Mouse (Mus musculus) midbrain, embryonic 12.5 days (tissue): Measurements from ENCODE around the gene Dqx1. TPM values are rescaled to one million over a fixed set of nuclear protein-coding genes. Genes with fewer than 3 reads are reported as not detected.

ENCODE experiments used
- ATAC-seq: fragments of 200-750 bp; cut with Nextera tagmentation; 2 replicates; pipeline ENCODE4 v1.8.0; 2017; ENCODE audit warnings: low read depth, moderate TSS enrichment, moderate library complexity; ENCODE audit not compliant: low FRiP score
- H3K27ac ChIP-seq: fragments of 300-500 bp; sonication (generic); replicated peaks from 2 replicates; pipeline ENCODE4 v1.5.1; 2016; ENCODE audit warnings: mild to moderate bottlenecking
- H3K27me3 ChIP-seq: fragments of 300-500 bp; sonication (generic); 2 replicates; pipeline ENCODE4 v1.6.1; 2016; ENCODE audit warnings: mild to moderate bottlenecking
- H3K36me3 ChIP-seq: fragments of 300-500 bp; sonication (generic); 2 replicates; pipeline ENCODE4 v1.6.1; 2016
- H3K4me1 ChIP-seq: fragments of 300-500 bp; sonication (generic); 2 replicates; pipeline ENCODE4 v1.6.1; 2016
- H3K4me2 ChIP-seq: fragments of 300-500 bp; sonication (generic); replicated peaks from 2 replicates; pipeline ENCODE4 v1.6.1; 2016; ENCODE audit warnings: mild to moderate bottlenecking, moderate library complexity
- H3K4me3 ChIP-seq: fragments of 300-500 bp; sonication (generic); 2 replicates; pipeline ENCODE4 v1.5.1; 2016; ENCODE audit warnings: mild to moderate bottlenecking
- H3K9ac ChIP-seq: fragments of 300-500 bp; sonication (generic); replicated peaks from 2 replicates; pipeline ENCODE4 v1.6.1; 2016; ENCODE audit warnings: mild to moderate bottlenecking, moderate library complexity
- H3K9me3 ChIP-seq: fragments of 300-500 bp; sonication (generic); 2 replicates; pipeline ENCODE4 v1.6.1; 2016; ENCODE audit warnings: mild to moderate bottlenecking
- WGBS: fragments of 180-500 bp; shearing (Covaris S2); methylation state at CpG from one replicate; pipeline ENCODE4 v1.1.7; 2016; 5-methylcytosine and 5-hydroxymethylcytosine counted together
- polyA plus RNA-seq: library from polyadenylated mRNA; unstranded; fragments of >200 nt; fragmentation: Nextera tagmentation; extraction: Ambion mirVana; gene quantifications from 2 replicates; pipeline ENCODE4 v1.2.1, GENCODE M21; 2016

The Dqx1 gene
- polyA plus RNA-seq, 1 experiment from 2014 or later, result 1.1 TPM

DNA sequence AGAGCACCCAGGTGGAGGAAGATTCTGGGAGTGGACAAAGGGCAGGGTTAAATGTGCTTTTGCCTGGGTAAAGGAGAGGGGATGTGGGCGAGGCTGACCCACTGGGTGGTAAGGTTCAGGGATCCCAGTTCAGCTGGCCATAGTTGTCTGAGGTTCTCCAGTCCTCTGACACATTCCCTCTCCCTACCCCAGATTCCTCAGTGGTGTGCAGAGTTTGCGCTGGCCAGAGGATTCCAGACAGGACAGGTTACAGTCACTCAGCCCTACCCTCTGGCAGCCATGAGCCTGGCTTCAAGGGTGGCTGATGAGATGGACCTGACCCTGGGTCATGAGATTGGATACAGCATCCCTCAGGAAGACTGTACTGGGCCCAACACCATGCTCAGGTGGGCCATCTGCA, 1.1 kb downstream of the Dqx1 start:
- Histone ChIP-seq H3K4me1 (peaks cover 11% of the 10 kb centered on the region), H3K9me3 (no peaks in the 10 kb centered on the region), H3K27ac (no peak overlapping the region), H3K27me3 (peaks cover 43% of the 10 kb centered on the region), H3K9ac (0 out of 2 replicates have a peak overlapping the region, but pooled peaks have one; percentile 31), H3K4me2 (no peak overlapping the region), H3K36me3 (peaks cover 19% of the 10 kb centered on the region), H3K4me3 (no peak overlapping the region)
- WGBS, result 64% methylated on average over 2 of the region's 2 CpGs
- ATAC-seq, result no peak

DNA sequence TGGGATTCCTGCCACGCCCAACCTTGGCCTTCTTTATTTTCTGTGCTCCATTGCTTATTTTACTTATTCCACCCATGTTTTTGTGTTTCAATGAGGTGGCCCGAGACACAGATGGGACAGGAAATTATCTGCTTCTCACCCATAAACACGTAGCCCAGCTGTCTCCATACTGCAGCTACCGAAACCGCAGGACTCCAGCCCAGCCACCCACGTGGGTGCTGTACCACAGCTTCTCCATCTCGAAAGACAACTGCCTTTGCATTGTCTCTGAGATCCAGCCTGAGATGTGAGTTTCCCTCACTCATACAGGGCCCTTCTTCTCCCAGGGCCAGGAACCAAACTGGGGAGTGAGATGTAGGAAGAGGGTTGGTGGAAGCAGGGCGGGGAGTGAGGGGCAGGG, 8.4 kb downstream of the Dqx1 start:
- no peak for ATAC-seq
- H3K27me3 ChIP-seq, result peaks cover 100% of the 10 kb centered on the region
- no peak overlapping the region for H3K4me3 ChIP-seq
- H3K27ac ChIP-seq, result no peak overlapping the region
- no peaks in the 10 kb centered on the region for H3K9me3 ChIP-seq
- H3K36me3 ChIP-seq, result no peaks in the 10 kb centered on the region
- no peak overlapping the region for H3K9ac ChIP-seq
- no peak overlapping the region for H3K4me2 ChIP-seq
- WGBS, result 36% methylated on average over 8 of the region's 8 CpGs
- peaks cover 16% of the 10 kb centered on the region for H3K4me1 ChIP-seq

DNA sequence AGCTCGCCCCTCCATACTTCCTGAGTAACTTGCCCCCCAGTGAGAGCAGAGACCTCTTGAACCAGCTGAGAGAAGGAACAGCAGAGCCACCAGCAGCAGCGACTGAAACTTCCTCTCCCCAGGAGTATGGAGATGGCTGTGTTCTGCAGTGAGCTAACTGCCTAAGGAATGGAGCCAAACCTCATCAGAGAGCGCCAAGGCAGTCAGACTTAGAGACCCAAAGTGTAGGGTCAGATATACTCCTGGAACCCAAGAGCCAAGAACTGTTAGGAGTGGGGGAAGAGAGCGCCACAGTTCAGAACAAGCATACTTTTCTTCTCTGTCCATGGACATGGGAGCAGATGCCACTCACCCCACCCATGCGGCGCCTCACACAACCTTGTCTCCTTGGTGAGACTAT, 8.8 kb downstream of the Dqx1 start:
- Histone ChIP-seq H3K27me3 (peaks cover 100% of the 10 kb centered on the region), H3K4me2 (no peak overlapping the region), H3K4me3 (no peak overlapping the region), H3K27ac (no peak overlapping the region), H3K9me3 (no peaks in the 10 kb centered on the region), H3K36me3 (no peaks in the 10 kb centered on the region), H3K9ac (no peak overlapping the region), H3K4me1 (peaks cover 20% of the 10 kb centered on the region)
- 19% methylated on average over 6 of the region's 6 CpGs for WGBS
- ATAC-seq, result no peak

GRCm38 (mm10) chr6:83068221-83068620, 10.6 kb downstream of the Dqx1 start:
- Histone ChIP-seq H3K9ac (no peak overlapping the region), H3K4me1 (peaks cover 23% of the 10 kb centered on the region), H3K4me3 (no peak overlapping the region), H3K27ac (no peak overlapping the region), H3K4me2 (no peak overlapping the region), H3K36me3 (no peaks in the 10 kb centered on the region), H3K27me3 (peaks cover 100% of the 10 kb centered on the region), H3K9me3 (no peaks in the 10 kb centered on the region)
- under 1% methylated on average over 8 of the region's 8 CpGs for WGBS
- ATAC-seq, result no peak

DNA sequence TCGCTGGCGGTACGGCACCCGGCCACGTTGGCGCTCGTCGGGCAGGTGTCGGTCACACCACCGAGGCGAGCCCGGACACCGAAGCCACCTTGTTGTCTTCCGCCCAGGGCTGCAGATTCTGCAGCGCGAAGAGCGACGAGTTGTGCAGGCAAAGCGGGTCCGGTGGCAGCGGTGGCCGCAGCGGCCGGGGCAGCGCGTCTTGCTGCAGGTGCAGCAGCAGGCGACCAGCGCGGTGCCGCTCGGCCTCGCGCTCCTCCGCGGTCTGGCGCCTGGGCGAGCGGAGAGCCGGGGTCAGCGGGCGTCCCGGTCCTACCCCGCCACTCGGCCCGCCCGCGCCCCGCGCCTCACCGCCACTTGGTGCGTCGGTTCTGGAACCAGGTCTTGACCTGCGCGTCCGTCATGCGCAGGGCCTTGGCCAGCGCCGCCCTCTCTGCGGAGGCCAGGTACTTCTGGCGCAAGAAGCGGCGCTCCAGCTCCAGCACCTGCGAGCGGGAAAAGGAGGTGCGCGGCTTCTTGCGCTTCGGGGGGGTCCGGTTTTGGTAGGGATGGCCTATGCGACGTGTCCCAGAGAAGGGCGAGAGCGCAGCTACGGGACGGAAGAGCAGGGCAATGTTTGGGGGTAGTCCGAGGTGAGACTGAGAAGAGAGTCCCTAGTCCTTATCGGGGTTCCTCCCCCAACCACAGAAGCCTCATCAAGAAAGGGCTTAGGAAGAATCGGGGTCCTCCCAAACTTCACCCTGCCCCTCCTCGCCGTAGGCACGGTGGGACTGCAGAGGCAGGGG, 11.3 kb downstream of the Dqx1 start:
- Histone ChIP-seq H3K9ac (no peak overlapping the region), H3K27ac (no peak overlapping the region), H3K4me3 (peak overlapping the region; percentile 22), H3K4me1 (peaks cover 23% of the 10 kb centered on the region), H3K9me3 (no peaks in the 10 kb centered on the region), H3K4me2 (peak overlapping the region; percentile 25), H3K27me3 (peaks cover 100% of the 10 kb centered on the region), H3K36me3 (no peaks in the 10 kb centered on the region)
- no peak for ATAC-seq
- under 1% methylated on average over 80 of the region's 81 CpGs for WGBS

DNA sequence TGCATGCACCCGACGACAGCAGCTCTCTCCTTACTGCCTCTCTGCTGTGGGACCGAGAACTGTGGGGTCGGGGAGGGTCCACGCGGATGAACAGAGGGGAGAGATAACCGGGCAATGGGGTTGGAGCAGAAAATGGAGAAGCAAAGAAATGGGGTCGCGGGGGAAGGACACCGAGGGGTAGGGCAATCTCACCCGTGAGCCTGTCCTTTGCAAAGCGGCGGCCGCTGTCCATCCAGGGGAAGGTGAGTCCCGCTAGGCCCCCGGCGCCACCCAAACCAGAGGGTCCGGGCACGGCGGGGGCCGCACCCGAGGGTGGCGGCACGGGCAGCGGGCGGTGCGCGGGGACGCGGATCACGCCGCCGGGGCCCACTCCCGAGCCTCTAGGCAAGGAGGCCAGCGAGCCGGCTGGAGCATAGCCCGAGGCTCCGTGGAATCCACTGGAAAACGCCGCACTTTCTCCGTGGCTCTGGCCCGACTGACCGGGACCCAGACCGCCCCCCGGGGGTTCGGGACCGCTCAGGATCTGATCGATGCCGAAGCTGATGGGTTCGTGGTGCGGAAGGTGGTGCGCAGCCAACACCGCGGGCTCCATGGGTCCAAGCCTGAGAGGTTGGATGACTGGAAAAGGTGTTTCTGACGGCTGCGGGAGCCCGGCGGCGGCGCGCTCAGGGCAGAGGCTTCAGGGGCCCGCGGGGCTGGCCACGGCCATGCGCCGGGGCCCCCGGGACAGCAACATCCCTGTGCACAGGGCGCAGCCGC, 12.0 kb downstream of the Dqx1 start:
- Histone ChIP-seq H3K9ac (no peak overlapping the region), H3K4me3 (peak overlapping the region; percentile 24), H3K9me3 (no peaks in the 10 kb centered on the region), H3K4me1 (peaks cover 23% of the 10 kb centered on the region), H3K36me3 (no peaks in the 10 kb centered on the region), H3K4me2 (peak overlapping the region; percentile 25; the same call in 1 of the 2 replicates), H3K27me3 (peaks cover 100% of the 10 kb centered on the region), H3K27ac (no peak overlapping the region)
- no peak for ATAC-seq
- WGBS, result 1% methylated on average over 66 of the region's 69 CpGs

- H3K27ac ChIP-seq, result no peak within 1 kb of the TSS
- peak within 1 kb of the TSS; percentile 24 for H3K4me3 ChIP-seq
- peaks cover 100% of the 10 kb centered on the region for H3K27me3 ChIP-seq
- peak within 1 kb of the TSS; percentile 25; the same call in 1 of the 2 replicates for H3K4me2 ChIP-seq
- no peaks in the 10 kb centered on the region for H3K9me3 ChIP-seq
- no peaks in the 10 kb centered on the region for H3K36me3 ChIP-seq
- no peak for ATAC-seq
- H3K9ac ChIP-seq, result no peak within 1 kb of the TSS
- H3K4me1 ChIP-seq, result peaks cover 23% of the 10 kb centered on the region
- 3% methylated on average over 10 of the region's 10 CpGs for WGBS
Measured at GRCm38 (mm10) chr6:83070247-83070310, 12.4 kb downstream of the Dqx1 start, which contains the start of gene Tlx2. TSS of gene Tlx2 (minus strand) at chr6:83070293.

GRCm38 (mm10) chr6:83070311-83071219, 12.9 kb downstream of the Dqx1 start:
- ATAC-seq, result no peak
- Histone ChIP-seq H3K27ac (no peak overlapping the region), H3K36me3 (no peaks in the 10 kb centered on the region), H3K27me3 (peaks cover 100% of the 10 kb centered on the region), H3K4me3 (peak overlapping the region; percentile 24), H3K4me2 (peak overlapping the region; percentile 25; the same call in 1 of the 2 replicates), H3K4me1 (peaks cover 23% of the 10 kb centered on the region), H3K9ac (no peak overlapping the region), H3K9me3 (no peaks in the 10 kb centered on the region)
- under 1% methylated on average over 51 of the region's 58 CpGs for WGBS

- H3K36me3 ChIP-seq, result no peaks in the 10 kb centered on the region
- H3K9me3 ChIP-seq, result no peaks in the 10 kb centered on the region
- no peak overlapping the region for H3K27ac ChIP-seq
- H3K4me2 ChIP-seq, result peak overlapping the region; percentile 23; the same call in 1 of the 2 replicates
- 0 out of 2 replicates have a peak overlapping the region, but pooled peaks have one; percentile 7 for H3K4me3 ChIP-seq
- 2% methylated on average over 19 of the region's 24 CpGs for WGBS
- no peak for ATAC-seq
- peaks cover 100% of the 10 kb centered on the region for H3K27me3 ChIP-seq
- H3K4me1 ChIP-seq, result peaks cover 23% of the 10 kb centered on the region
- no peak overlapping the region for H3K9ac ChIP-seq
Measured at GRCm38 (mm10) chr6:83071220-83071619, 13.6 kb downstream of the Dqx1 start.

DNA sequence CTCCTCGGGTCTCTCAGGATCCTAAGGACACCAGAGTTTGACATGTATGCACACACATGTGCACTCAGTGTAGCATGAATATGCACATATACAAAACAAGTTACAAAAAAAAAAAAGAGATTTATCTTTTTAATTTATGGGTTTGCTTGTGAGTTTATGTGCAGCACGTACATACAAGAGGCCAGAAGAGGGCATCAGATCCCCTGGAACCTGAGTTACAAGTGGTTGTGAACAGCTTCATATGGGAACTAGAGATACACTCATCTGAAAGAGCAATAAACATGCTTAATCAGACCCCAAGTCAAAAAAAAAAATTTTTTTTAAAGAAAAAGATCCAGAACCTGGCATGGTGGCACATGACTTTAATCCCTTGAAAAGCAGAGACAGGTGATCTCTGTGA, 17.3 kb downstream of the Dqx1 start:
- H3K36me3 ChIP-seq, result peaks cover 2% of the 10 kb centered on the region; the same call in 1 of the 2 replicates
- H3K27ac ChIP-seq, result no peak overlapping the region
- H3K9me3 ChIP-seq, result no peaks in the 10 kb centered on the region
- peaks cover 29% of the 10 kb centered on the region for H3K4me1 ChIP-seq
- 17% methylated on average over 2 of the region's 2 CpGs for WGBS
- H3K27me3 ChIP-seq, result peaks cover 75% of the 10 kb centered on the region
- no peak overlapping the region for H3K4me2 ChIP-seq
- H3K9ac ChIP-seq, result no peak overlapping the region
- ATAC-seq, result no peak
- H3K4me3 ChIP-seq, result no peak overlapping the region

DNA sequence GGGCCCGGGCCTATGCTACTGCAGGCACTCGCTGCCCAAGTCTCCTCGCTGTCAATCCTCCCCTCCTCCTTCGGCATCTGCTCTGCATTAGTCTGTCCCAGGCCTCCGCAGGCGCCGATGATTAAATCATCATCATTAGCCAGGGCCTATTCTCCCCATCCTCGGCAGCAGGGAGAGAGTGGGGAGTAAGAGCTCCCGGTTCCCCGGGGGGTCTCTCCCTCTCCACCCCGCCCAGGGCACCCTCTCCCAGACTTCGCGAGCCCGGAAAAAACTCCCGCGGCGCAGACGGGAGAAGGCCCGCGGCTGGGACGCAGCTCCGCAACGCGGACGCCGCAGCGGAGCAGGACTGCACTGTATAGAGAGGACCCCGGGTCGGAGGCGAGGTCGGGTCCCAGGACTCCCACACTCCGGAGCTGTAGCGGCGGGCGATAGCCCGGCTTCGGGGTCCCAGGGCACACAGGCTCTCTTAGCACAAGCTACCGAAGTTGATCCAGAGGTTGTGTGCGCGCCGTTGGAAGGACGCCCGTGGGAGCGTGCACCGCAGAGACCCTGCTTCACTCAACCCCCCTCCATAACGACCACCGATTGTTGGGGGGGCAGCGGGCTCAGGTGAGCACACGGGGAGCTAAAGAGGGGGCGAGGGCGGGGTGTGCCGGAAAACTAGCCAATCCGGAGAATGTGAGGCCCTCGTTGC, 20.1 kb downstream of the Dqx1 start, which contains the start of gene Pcgf1:
Gene Pcgf1, plus strand, starts transcription at position 240 of the 694 bp plus-strand sequence.
- H3K4me2 ChIP-seq, result peak within 1 kb of the TSS; percentile 94
- ATAC-seq, result peak; percentile 74
- no peaks in the 10 kb centered on the region for H3K9me3 ChIP-seq
- under 1% methylated on average over 53 of the region's 54 CpGs for WGBS
- peaks cover 15% of the 10 kb centered on the region for H3K4me1 ChIP-seq
- peak within 1 kb of the TSS; percentile 68 for H3K4me3 ChIP-seq
- H3K9ac ChIP-seq, result peak within 1 kb of the TSS; percentile 70
- H3K27me3 ChIP-seq, result peaks cover 58% of the 10 kb centered on the region
- peaks cover 24% of the 10 kb centered on the region for H3K36me3 ChIP-seq
- H3K27ac ChIP-seq, result peak within 1 kb of the TSS; percentile 91
